Mouse (Mus musculus) erythroblast, embryonic 14.5 days (primary cell): ENCODE data around the gene Tenm2. TPM values are rescaled to one million over a fixed set of nuclear protein-coding genes. Genes with fewer than 3 reads are reported as not detected.

Source experiments
- H3K27me3 ChIP-seq: 2 replicates; pipeline ENCODE4 v1.6.1; 2012; ENCODE audit warnings: inconsistent platforms; ENCODE audit not compliant: control insufficient read depth
- H3K36me3 ChIP-seq: 2 replicates; pipeline ENCODE4 v1.6.1; 2012; ENCODE audit warnings: mild to moderate bottlenecking, inconsistent platforms; ENCODE audit not compliant: control insufficient read depth
- H3K4me1 ChIP-seq: 2 replicates; pipeline ENCODE4 v1.6.1; 2012; ENCODE audit warnings: inconsistent platforms; ENCODE audit not compliant: control insufficient read depth
- H3K4me3 ChIP-seq: replicated peaks from 2 replicates; pipeline ENCODE3; 2012; ENCODE audit warnings: moderate library complexity, mild to moderate bottlenecking, inconsistent platforms
- H3K9me3 ChIP-seq: 2 replicates; pipeline ENCODE4 v1.6.1; 2012; ENCODE audit warnings: low read length, inconsistent platforms, mixed read lengths; ENCODE audit not compliant: control insufficient read depth
- GATA1 ChIP-seq: IDR thresholded peaks from 2 replicates; pipeline ENCODE4 v1.6.1; 2012; ENCODE audit warnings: low read length, inconsistent platforms, mixed read lengths
- TAL1 ChIP-seq: IDR thresholded peaks from 3 replicates; pipeline ENCODE4 v1.6.1; 2012; ENCODE audit warnings: low read length, inconsistent platforms, mixed read lengths
- polyA plus RNA-seq: library from polyadenylated mRNA; stranded (reverse); fragments of >175 nt; gene quantifications from 2 replicates; pipeline ENCODE4 v1.2.3, GENCODE M21; 2012

Tenm2 gene
- polyA plus RNA-seq, 1 experiment = under 0.01 TPM

- H3K9me3 ChIP-seq = peaks cover 4% of the 10 kb centered on the region; the same call in 1 of the 2 replicates
- no peak overlapping the region for H3K4me3 ChIP-seq
- TF ChIP-seq TAL1 (no peak), GATA1 (no peak)
- no peaks in the 10 kb centered on the region for H3K36me3 ChIP-seq
- no peaks in the 10 kb centered on the region for H3K27me3 ChIP-seq
- H3K4me1 ChIP-seq = no peaks in the 10 kb centered on the region
Observed at GRCm38 (mm10) chr11:36527509-36527908, 708.3 kb downstream of the Tenm2 start.

GRCm38 (mm10) chr11:36526381-36526780, 709.4 kb downstream of the Tenm2 start:
- Histone ChIP-seq H3K36me3 (no peaks in the 10 kb centered on the region), H3K4me1 (no peaks in the 10 kb centered on the region), H3K27me3 (no peaks in the 10 kb centered on the region), H3K4me3 (no peak overlapping the region), H3K9me3 (peaks cover 4% of the 10 kb centered on the region; the same call in 1 of the 2 replicates)
- TF ChIP-seq TAL1 (no peak), GATA1 (no peak)

GRCm38 (mm10) chr11:36512468-36512867, 723.3 kb downstream of the Tenm2 start:
- no peaks in the 10 kb centered on the region for H3K4me1 ChIP-seq
- H3K27me3 ChIP-seq = no peaks in the 10 kb centered on the region
- H3K36me3 ChIP-seq = no peaks in the 10 kb centered on the region
- H3K4me3 ChIP-seq = no peak overlapping the region
- H3K9me3 ChIP-seq = no peaks in the 10 kb centered on the region; the same call in 1 of the 2 replicates
- TF ChIP-seq GATA1 (no peak), TAL1 (no peak)

- no peak for TF ChIP-seq TAL1
- H3K27me3 ChIP-seq = no peaks in the 10 kb centered on the region
- H3K4me3 ChIP-seq = no peak overlapping the region
- H3K9me3 ChIP-seq = no peaks in the 10 kb centered on the region; the same call in 1 of the 2 replicates
- no peaks in the 10 kb centered on the region for H3K4me1 ChIP-seq
- no peaks in the 10 kb centered on the region for H3K36me3 ChIP-seq
Observed at GRCm38 (mm10) chr11:36508312-36508711, 727.5 kb downstream of the Tenm2 start.

- Histone ChIP-seq H3K27me3 (no peaks in the 10 kb centered on the region), H3K4me1 (no peaks in the 10 kb centered on the region), H3K4me3 (no peak overlapping the region), H3K36me3 (no peaks in the 10 kb centered on the region), H3K9me3 (no peaks in the 10 kb centered on the region)
- TF ChIP-seq TAL1 = no peak
- no peak for TF ChIP-seq GATA1
Observed at GRCm38 (mm10) chr11:36494898-36495548, 740.7 kb downstream of the Tenm2 start.

- H3K27me3 ChIP-seq = no peaks in the 10 kb centered on the region
- H3K36me3 ChIP-seq = no peaks in the 10 kb centered on the region
- H3K4me1 ChIP-seq = no peaks in the 10 kb centered on the region
- no peaks in the 10 kb centered on the region for H3K9me3 ChIP-seq
- H3K4me3 ChIP-seq = no peak overlapping the region
- TF ChIP-seq GATA1 (no peak), TAL1 (no peak)
Observed at GRCm38 (mm10) chr11:36492274-36492673, 743.5 kb downstream of the Tenm2 start.

- Histone ChIP-seq H3K27me3 (no peaks in the 10 kb centered on the region), H3K4me3 (no peak overlapping the region), H3K36me3 (no peaks in the 10 kb centered on the region), H3K9me3 (no peaks in the 10 kb centered on the region), H3K4me1 (no peaks in the 10 kb centered on the region)
- TF ChIP-seq GATA1 = no peak
- no peak for TF ChIP-seq TAL1
Observed at GRCm38 (mm10) chr11:36490085-36490484, 745.7 kb downstream of the Tenm2 start.

- H3K4me3 ChIP-seq = no peak overlapping the region
- no peaks in the 10 kb centered on the region for H3K9me3 ChIP-seq
- H3K4me1 ChIP-seq = no peaks in the 10 kb centered on the region
- no peak for TF ChIP-seq TAL1
- H3K36me3 ChIP-seq = no peaks in the 10 kb centered on the region
- H3K27me3 ChIP-seq = no peaks in the 10 kb centered on the region
Observed at GRCm38 (mm10) chr11:36488666-36489065, 747.1 kb downstream of the Tenm2 start.

- Histone ChIP-seq H3K4me1 (no peaks in the 10 kb centered on the region), H3K9me3 (no peaks in the 10 kb centered on the region), H3K4me3 (no peak overlapping the region), H3K36me3 (no peaks in the 10 kb centered on the region), H3K27me3 (no peaks in the 10 kb centered on the region)
- TF ChIP-seq TAL1 (no peak), GATA1 (no peak)
Observed at GRCm38 (mm10) chr11:36486092-36486491, 749.7 kb downstream of the Tenm2 start.

GRCm38 (mm10) chr11:36484466-36485069, 751.2 kb downstream of the Tenm2 start:
- no peaks in the 10 kb centered on the region for H3K27me3 ChIP-seq
- no peak overlapping the region for H3K4me3 ChIP-seq
- H3K4me1 ChIP-seq = no peaks in the 10 kb centered on the region
- H3K36me3 ChIP-seq = no peaks in the 10 kb centered on the region
- no peaks in the 10 kb centered on the region for H3K9me3 ChIP-seq
- TF ChIP-seq TAL1 (no peak), GATA1 (no peak)
